Mouse (Mus musculus) left cerebral cortex, postnatal 14 days (tissue): ENCODE measurements around the gene Ggt6. TPM values are rescaled to one million over a fixed set of nuclear protein-coding genes. Genes with fewer than 3 reads are reported as not detected.

ENCODE experiments used
- microRNA-seq, 2 experiments: library from miRNA; unstranded; fragments of <30 nt; microRNA quantifications; one replicate each; pipeline ENCODE4 v1.2.0; 2022
- total RNA-seq, 2 experiments: library from RNA; stranded (reverse); gene quantifications; 2 replicates each; pipeline ENCODE4 v1.2.3; 2021

Ggt6 gene
- total RNA-seq, 2 experiments from 2014 or later = not detected

Small RNA genes lying within 50 kb of the gene (microRNA-seq; reads per million reads assigned to microRNA genes)
- 0 reads per million in 2 experiments for gene Mir6338

Other genes with a start within 250 kb of the Ggt6 start
- gene Gm43951, start 228.7 kb upstream of the Ggt6 start, total RNA-seq = 10 to 100 TPM; 11.8 to 13.3 TPM
- gene 4933427D14Rik, start 228.1 kb upstream of the Ggt6 start, total RNA-seq = 10 to 100 TPM; 25.8 to 34.3 TPM
- gene Txndc17, start 228.0 kb upstream of the Ggt6 start, total RNA-seq = 10 to 100 TPM; 33.6 to 36.7 TPM
- gene Med31, start 219.9 kb upstream of the Ggt6 start, total RNA-seq = 10 to 100 TPM; 15.9 to 16.6 TPM
- gene Slc13a5, start 168.3 kb upstream of the Ggt6 start, total RNA-seq = 10 to 100 TPM; 17.2 to 24.0 TPM
- 1 to 10 TPM; 1.9 to 2.9 TPM for gene Xaf1, start 133.9 kb upstream of the Ggt6 start, total RNA-seq
- not detected for gene Fbxo39, start 121.1 kb upstream of the Ggt6 start, total RNA-seq
- 1 to 10 TPM; 1.3 to 1.7 TPM for gene Tekt1, start 73.1 kb upstream of the Ggt6 start, total RNA-seq
- 1 to 10 TPM in 1 of 2 experiments, under 1 TPM in 1; 0.59 to 1.1 TPM for gene Smtnl2, start 23.8 kb upstream of the Ggt6 start, total RNA-seq
- 10 to 100 TPM; 45.4 to 50.6 TPM for gene Mybbp1a, start 5.8 kb downstream of the Ggt6 start, total RNA-seq
- gene Spns2, start 54.4 kb downstream of the Ggt6 start, total RNA-seq = 10 to 100 TPM; 46.4 to 58.5 TPM
- under 1 TPM; 0.13 to 0.23 TPM for gene Spns3, start 115.0 kb downstream of the Ggt6 start, total RNA-seq
- 10 to 100 TPM; 54.1 to 60.1 TPM for gene Ube2g1, start 171.8 kb downstream of the Ggt6 start, total RNA-seq